Mouse (Mus musculus) hindbrain, embryonic 12.5 days (tissue): ENCODE data around the gene Zfp941. TPM values are rescaled to one million over a fixed set of nuclear protein-coding genes. Genes with fewer than 3 reads are reported as not detected.

Source experiments
- polyA plus RNA-seq: library from polyadenylated mRNA; unstranded; fragments of >200 nt; fragmentation: Nextera tagmentation; extraction: Ambion mirVana; gene quantifications from 2 replicates; pipeline ENCODE4 v1.2.1, GENCODE M21; 2016

Zfp941 gene
- polyA plus RNA-seq, 1 experiment from 2014 or later, result 12.3 TPM

Other genes with a start within 250 kb of the Zfp941 start
- not detected in 2 replicates for gene Olfr46, start 220.9 kb downstream of the Zfp941 start, polyA plus RNA-seq
- not detected in 2 replicates for gene Olfr61, start 193.2 kb downstream of the Zfp941 start, polyA plus RNA-seq
- not detected in 2 replicates for gene Olfr53, start 175.7 kb downstream of the Zfp941 start, polyA plus RNA-seq
- not detected in 2 replicates for gene Olfr539, start 162.2 kb downstream of the Zfp941 start, polyA plus RNA-seq
- not detected in 2 replicates for gene Olfr45, start 140.2 kb downstream of the Zfp941 start, polyA plus RNA-seq
- gene Olfr541, start 124.9 kb downstream of the Zfp941 start, polyA plus RNA-seq, result not detected in 2 replicates
- gene Cyp2e1, start 58.4 kb downstream of the Zfp941 start, polyA plus RNA-seq, result not detected in 2 replicates
- gene Syce1, start 34.3 kb downstream of the Zfp941 start, polyA plus RNA-seq, result 0.19 and 0.36 TPM in 2 replicates
- gene Urah, start 12.8 kb upstream of the Zfp941 start, polyA plus RNA-seq, result 0.93 TPM in 1 of 2 replicates, not detected in the other
- not detected in 2 replicates for gene Scgb1c1, start 23.4 kb upstream of the Zfp941 start, polyA plus RNA-seq
- not detected in 2 replicates for gene Odf3, start 25.6 kb upstream of the Zfp941 start, polyA plus RNA-seq
- gene Gm45785, start 34.2 kb upstream of the Zfp941 start, polyA plus RNA-seq, result not detected in 2 replicates
- 82.3 and 88.5 TPM in 2 replicates for gene Ric8a, start 34.8 kb upstream of the Zfp941 start, polyA plus RNA-seq
- 30.9 and 33.4 TPM in 2 replicates for gene Bet1l, start 35.4 kb upstream of the Zfp941 start, polyA plus RNA-seq
- 279 and 282 TPM in 2 replicates for gene Psmd13, start 59.8 kb upstream of the Zfp941 start, polyA plus RNA-seq
- 25.8 and 27.1 TPM in 2 replicates for gene Sirt3, start 60.1 kb upstream of the Zfp941 start, polyA plus RNA-seq
- 0.81 TPM in 1 of 2 replicates, not detected in the other for gene Cox8b, start 78.3 kb upstream of the Zfp941 start, polyA plus RNA-seq
- gene Nlrp6, start 98.7 kb upstream of the Zfp941 start, polyA plus RNA-seq, result 0.13 and 0.27 TPM in 2 replicates
- 15.5 and 16.8 TPM in 2 replicates for gene Pgghg, start 119.2 kb upstream of the Zfp941 start, polyA plus RNA-seq
- gene Ifitm5, start 128.1 kb upstream of the Zfp941 start, polyA plus RNA-seq, result 0.43 and 1.6 TPM in 2 replicates
- 0.97 TPM in 1 of 2 replicates, not detected in the other for gene Gm45717, start 133.8 kb upstream of the Zfp941 start, polyA plus RNA-seq
- gene Ifitm2, start 133.8 kb upstream of the Zfp941 start, polyA plus RNA-seq, result 326 and 340 TPM in 2 replicates
- gene Ifitm1, start 145.0 kb upstream of the Zfp941 start, polyA plus RNA-seq, result 8.8 and 9.1 TPM in 2 replicates
- 22.5 and 26.0 TPM in 2 replicates for gene Ifitm3, start 188.6 kb upstream of the Zfp941 start, polyA plus RNA-seq
- gene Ifitm6, start 195.7 kb upstream of the Zfp941 start, polyA plus RNA-seq, result not detected in 2 replicates
- not detected in 2 replicates for gene Gm17387, start 207.0 kb upstream of the Zfp941 start, polyA plus RNA-seq
- 46.1 and 46.5 TPM in 2 replicates for gene B4galnt4, start 238.9 kb upstream of the Zfp941 start, polyA plus RNA-seq